ENCODE assay signal across 8 mouse cellular contexts in genomic region chr11:46056770-46057411, GRCm38 (mm10). TPM values are rescaled to one million over a fixed set of nuclear protein-coding genes. Genes with fewer than 3 reads are reported as not detected.
DNase-seq lines count a peak whose midpoint lies in the region; ATAC-seq and TF ChIP-seq lines count a peak whose summit lies in the region.

No protein-coding gene starts in this region.

- peak overlapping the region; percentile 19; the same call in 1 of the 2 replicates for H3K4me2 ChIP-seq in liver, embryonic 16.5 days (ENCODE audit: low read depth, low read length)
- peak overlapping the region; percentile 60 for H3K4me2 ChIP-seq in stomach, postnatal 0 days (replicated peaks; ENCODE audit: low read depth)

- H3K27me3 ChIP-seq in forebrain, embryonic 10.5 days (ENCODE audit: poor library complexity, severe bottlenecking): peaks cover 35% of the 10 kb centered on the region
- H3K27me3 ChIP-seq in hindbrain, embryonic 10.5 days (ENCODE audit: insufficient read depth, poor library complexity, severe bottlenecking): peaks cover 18% of the 10 kb centered on the region; the same call in 1 of the 2 replicates
- H3K27me3 ChIP-seq in liver, embryonic 16.5 days (ENCODE audit: control insufficient read depth, insufficient read depth, low read depth, low read length): peaks cover 48% of the 10 kb centered on the region
- no peaks in the 10 kb centered on the region for H3K27me3 ChIP-seq in stomach, postnatal 0 days (ENCODE audit: control insufficient read depth, insufficient read depth, low read length)

- TF ChIP-seq CTCF in stomach, postnatal 0 days (IDR thresholded peaks at IDR 0.05; ENCODE audit: low read depth): no peak

- DNase-seq in cerebellum, postnatal 25 days: peak; percentile 55 to 61
- no peak for DNase-seq in cerebellum, adult 11 months
- no peak for DNase-seq in forebrain, embryonic 10.5 days (ENCODE audit: extremely low spot score, low spot score)
- DNase-seq in hindbrain, embryonic 10.5 days (ENCODE audit: low spot score): peak; percentile 42
- DNase-seq in stomach, postnatal 0 days (ENCODE audit: low spot score): no peak
- DNase-seq in thymus, postnatal 36 days: no peak

- no peak overlapping the region for H3K9ac ChIP-seq in liver, embryonic 16.5 days (ENCODE audit: low read depth, low read length)
- H3K9ac ChIP-seq in stomach, postnatal 0 days (ENCODE audit: low read length): peak overlapping the region; percentile 85

- H3K4me3 ChIP-seq in forebrain, embryonic 10.5 days: peak overlapping the region; percentile 76
- H3K4me3 ChIP-seq in hindbrain, embryonic 10.5 days: peak overlapping the region; percentile 72
- peak overlapping the region; percentile 48 for H3K4me3 ChIP-seq in liver, embryonic 16.5 days (ENCODE audit: low read depth, low read length)
- H3K4me3 ChIP-seq in stomach, postnatal 0 days (ENCODE audit: low read depth, low read length): peak overlapping the region; percentile 62

- WGBS in forebrain, embryonic 10.5 days: 4% methylated on average over 25 of the region's 25 CpGs
- WGBS in hindbrain, embryonic 10.5 days: 3% methylated on average over 25 of the region's 25 CpGs
- whole genome bisulfite sequencing in liver, embryonic 16.5 days (ENCODE audit: insufficient replicate concordance): 4% methylated on average over 25 of the region's 25 CpGs
- WGBS in stomach, postnatal 0 days: 3% methylated on average over 25 of the region's 25 CpGs

- no peaks in the 10 kb centered on the region for H3K9me3 ChIP-seq in forebrain, embryonic 10.5 days
- H3K9me3 ChIP-seq in hindbrain, embryonic 10.5 days: no peaks in the 10 kb centered on the region
- no peaks in the 10 kb centered on the region for H3K9me3 ChIP-seq in liver, embryonic 16.5 days (replicated peaks; ENCODE audit: control insufficient read depth, low read length)
- H3K9me3 ChIP-seq in stomach, postnatal 0 days (ENCODE audit: control insufficient read depth, low read length): no peaks in the 10 kb centered on the region

- peak overlapping the region; percentile 91 for H3K27ac ChIP-seq in forebrain, embryonic 10.5 days
- H3K27ac ChIP-seq in hindbrain, embryonic 10.5 days: peak overlapping the region; percentile 93
- no peak overlapping the region for H3K27ac ChIP-seq in liver, embryonic 16.5 days (ENCODE audit: low read length)
- peak overlapping the region; percentile 94 for H3K27ac ChIP-seq in stomach, postnatal 0 days (replicated peaks)

- ATAC-seq in CD4-positive, CD25-positive, alpha-beta regulatory T cell, adult 4 months: peak; percentile 28
- ATAC-seq in liver, embryonic 16.5 days (ENCODE audit: low read depth): no peak
- peak; percentile 53; the same call in 1 of the 2 replicates for ATAC-seq in stomach, postnatal 0 days (ENCODE audit: low FRiP score, low TSS enrichment)

- TF ChIP-seq EP300 in stomach, postnatal 0 days (optimal IDR thresholded peaks at IDR 0.05): no peak

- H3K36me3 ChIP-seq in forebrain, embryonic 10.5 days (replicated peaks): no peaks in the 10 kb centered on the region
- H3K36me3 ChIP-seq in hindbrain, embryonic 10.5 days: peaks cover 6% of the 10 kb centered on the region; the same call in 1 of the 2 replicates
- H3K36me3 ChIP-seq in liver, embryonic 16.5 days (ENCODE audit: control insufficient read depth, insufficient read depth): no peaks in the 10 kb centered on the region
- H3K36me3 ChIP-seq in stomach, postnatal 0 days (ENCODE audit: control insufficient read depth, insufficient read depth, low read length): no peaks in the 10 kb centered on the region

- H3K4me1 ChIP-seq in forebrain, embryonic 10.5 days: peaks cover 39% of the 10 kb centered on the region
- H3K4me1 ChIP-seq in hindbrain, embryonic 10.5 days (replicated peaks): peaks cover 37% of the 10 kb centered on the region
- peaks cover 3% of the 10 kb centered on the region for H3K4me1 ChIP-seq in liver, embryonic 16.5 days (ENCODE audit: control insufficient read depth, low read depth, low read length)
- H3K4me1 ChIP-seq in stomach, postnatal 0 days (replicated peaks; ENCODE audit: control insufficient read depth, insufficient read depth): no peaks in the 10 kb centered on the region

RNA-seq across cellular contexts. Expression of gene Adam19, which starts 1.1 kb away (rescaled TPM):
- 10 to 100 TPM; 60.6 to 85.0 TPM for polyA plus RNA-seq in CD4-positive, CD25-positive, alpha-beta regulatory T cell, adult 4 months (2017; shearing (Covaris generic))
- 10.7 TPM in 2 replicates for polyA plus RNA-seq in forebrain, embryonic 10.5 days (2016; fragmentation: Nextera tagmentation; extraction: Ambion mirVana)
- polyA plus RNA-seq in hindbrain, embryonic 10.5 days (2016; fragmentation: Nextera tagmentation; extraction: Ambion mirVana): 12.9 and 14.0 TPM in 2 replicates
- 0.92 and 1.4 TPM in 2 replicates for polyA plus RNA-seq in liver, embryonic 16.5 days (2015; fragmentation: Nextera tagmentation; extraction: Ambion mirVana)
- polyA plus RNA-seq in stomach, postnatal 0 days (2015; fragmentation: Nextera tagmentation; extraction: Ambion mirVana): 4.3 and 4.9 TPM in 2 replicates

RNA-seq across cellular contexts. Expression of gene Gm12166, which starts 4.8 kb away (rescaled TPM):
- 10 to 100 TPM; 14.3 to 43.4 TPM for polyA plus RNA-seq in CD4-positive, CD25-positive, alpha-beta regulatory T cell, adult 4 months (2017; shearing (Covaris generic))
- 2.5 and 3.8 TPM in 2 replicates for polyA plus RNA-seq in forebrain, embryonic 10.5 days (2016; fragmentation: Nextera tagmentation; extraction: Ambion mirVana)
- 2.6 and 4.0 TPM in 2 replicates for polyA plus RNA-seq in hindbrain, embryonic 10.5 days (2016; fragmentation: Nextera tagmentation; extraction: Ambion mirVana)
- polyA plus RNA-seq in liver, embryonic 16.5 days (2015; fragmentation: Nextera tagmentation; extraction: Ambion mirVana): 2.9 and 4.1 TPM in 2 replicates
- polyA plus RNA-seq in stomach, postnatal 0 days (2015; fragmentation: Nextera tagmentation; extraction: Ambion mirVana): 7.0 and 7.3 TPM in 2 replicates

Comparison
In these comparisons a context has a peak if more than half of its experiments do, and no peak if none do; other contexts are left out.
1. DNase-seq: peak in cerebellum, postnatal 25 days (2 of 2) and hindbrain, embryonic 10.5 days (single experiment); none in cerebellum, adult 11 months (single experiment), forebrain, embryonic 10.5 days (single experiment), stomach, postnatal 0 days (single experiment) and thymus, postnatal 36 days (0 of 2).
2. Peak in every context shown above with its lines, with median percentiles within 50 percentile points of each other: H3K4me3 ChIP-seq.